Mouse (Mus musculus) urinary bladder, postnatal 36 days (tissue): Measurements from ENCODE around the gene Pip4k2a.

Experiments
- DNase-seq, 2 experiments: peaks; one replicate each; pipeline ENCODE4 v3.0.0; 2022; ENCODE audit warnings: low spot score in 2 of 2, mixed read lengths in 1 of 2

The Pip4k2a gene

DNA sequence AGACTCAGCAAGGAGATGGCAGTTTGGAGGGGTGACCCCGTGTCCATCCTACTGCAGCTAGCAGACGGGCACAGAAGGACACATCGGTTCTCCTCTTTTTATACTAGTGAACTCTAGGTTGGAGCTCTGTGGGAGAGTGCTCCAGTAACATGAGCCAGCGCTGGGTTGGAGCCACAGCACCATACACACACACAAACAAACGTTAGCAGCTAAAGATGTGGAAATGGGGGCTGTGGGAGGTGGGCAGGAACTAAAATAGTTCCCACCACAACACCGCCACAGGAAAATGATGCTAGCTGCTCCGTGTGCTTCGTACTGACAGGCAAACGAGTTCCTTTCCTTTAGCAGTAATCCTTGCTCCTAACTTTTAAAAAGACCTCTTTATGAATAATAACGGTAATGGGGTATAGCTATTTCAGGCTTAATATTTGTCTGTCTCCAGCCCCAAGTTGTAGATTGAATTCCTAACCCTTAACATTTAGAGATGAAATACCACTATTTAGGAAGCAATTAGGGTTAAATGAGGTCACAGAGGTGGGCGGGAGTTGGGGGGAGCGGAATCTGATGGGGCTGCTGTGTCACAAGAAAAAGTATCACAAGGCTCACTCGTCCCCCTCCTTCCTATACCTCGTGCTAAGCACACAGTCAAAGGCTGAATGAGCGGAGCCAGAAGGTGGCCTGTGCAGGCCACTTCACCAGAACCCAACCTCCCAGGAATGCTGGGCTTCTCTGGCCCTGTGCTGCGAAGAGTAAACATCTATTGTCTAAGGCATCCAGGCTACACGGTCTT lies 73.9 kb downstream of the Pip4k2a start:
- DNase-seq, result no peak

- DNase-seq, result no peak
These were observed 74.8 kb downstream of the Pip4k2a start for GRCm38 (mm10) chr2:18923098-18923649.

DNA sequence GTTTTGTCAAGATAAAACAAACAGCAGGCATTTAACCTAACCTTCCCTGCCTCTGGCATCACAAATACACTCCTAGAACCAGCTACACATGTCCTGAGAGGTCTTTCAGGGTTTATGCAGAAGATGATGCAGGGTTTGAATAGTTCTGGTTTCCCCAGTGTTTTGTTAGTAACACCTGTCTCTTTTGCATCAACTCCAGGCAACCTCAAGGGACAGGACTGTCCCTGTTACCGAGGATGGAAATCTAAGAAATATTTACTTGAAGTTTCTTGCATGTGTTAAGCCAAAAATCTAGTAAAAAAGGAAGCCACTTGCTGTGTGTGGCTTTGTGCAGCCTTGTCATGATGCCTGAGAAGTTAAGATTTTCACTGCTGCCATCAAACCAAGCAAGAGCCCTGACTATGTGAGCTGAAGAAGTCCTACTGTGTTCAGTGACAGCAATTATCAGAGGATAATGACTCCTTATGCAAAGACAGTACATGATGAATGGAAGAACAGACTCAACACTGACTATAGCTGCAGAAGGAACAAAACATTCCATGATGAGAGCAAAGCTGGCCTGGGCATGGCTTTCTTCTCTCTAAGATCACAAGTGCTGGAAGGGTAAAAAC lies 76.3 kb downstream of the Pip4k2a start:
- DNase-seq, result no peak

DNA sequence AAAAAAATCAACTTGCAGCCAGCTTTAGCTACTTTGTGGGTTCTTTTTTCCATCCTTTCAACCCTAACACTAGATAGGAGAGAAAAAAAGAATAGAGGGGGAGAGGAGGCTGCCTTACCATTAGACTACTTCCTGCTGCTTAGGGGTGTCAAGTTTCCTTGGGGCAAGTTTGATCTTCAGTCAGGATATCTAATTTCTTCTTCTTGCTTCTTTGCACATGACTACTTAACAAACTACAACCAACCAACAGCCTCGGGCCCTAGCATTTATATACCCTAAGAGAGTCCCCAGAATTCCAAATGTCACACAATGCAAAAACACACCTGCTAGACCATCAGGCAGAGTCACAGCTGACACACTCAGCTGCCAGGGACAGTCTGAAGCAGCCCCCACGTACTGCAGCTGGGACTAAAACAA lies 77.5 kb downstream of the Pip4k2a start:
- no peak for DNase-seq

DNA sequence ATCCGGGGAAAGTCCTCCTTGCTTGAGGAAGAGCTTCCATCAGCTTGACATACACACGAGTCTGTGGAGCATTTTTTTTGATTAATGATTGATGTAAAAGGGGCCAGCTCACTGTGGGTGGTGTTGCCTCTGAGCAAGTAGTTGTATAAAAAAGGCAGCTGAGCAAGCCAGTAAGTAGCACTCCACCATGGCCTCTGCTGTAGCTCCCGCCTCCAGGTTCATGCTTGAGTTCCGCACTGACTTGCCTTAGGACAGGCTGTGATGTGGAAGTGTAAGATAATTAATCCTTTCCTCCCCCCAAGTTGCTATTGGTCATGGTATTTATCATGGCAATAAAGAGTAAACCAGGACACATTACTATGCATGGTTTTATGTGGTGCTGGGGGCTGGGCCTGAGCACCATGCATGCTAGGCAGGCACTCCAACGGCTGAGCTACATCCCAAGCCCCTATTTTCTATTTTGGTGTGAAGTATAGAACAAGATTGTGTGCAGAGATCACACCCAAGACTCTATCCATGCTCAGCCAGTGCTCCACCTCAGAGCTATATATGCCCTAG lies 78.0 kb downstream of the Pip4k2a start:
- no peak for DNase-seq

DNA sequence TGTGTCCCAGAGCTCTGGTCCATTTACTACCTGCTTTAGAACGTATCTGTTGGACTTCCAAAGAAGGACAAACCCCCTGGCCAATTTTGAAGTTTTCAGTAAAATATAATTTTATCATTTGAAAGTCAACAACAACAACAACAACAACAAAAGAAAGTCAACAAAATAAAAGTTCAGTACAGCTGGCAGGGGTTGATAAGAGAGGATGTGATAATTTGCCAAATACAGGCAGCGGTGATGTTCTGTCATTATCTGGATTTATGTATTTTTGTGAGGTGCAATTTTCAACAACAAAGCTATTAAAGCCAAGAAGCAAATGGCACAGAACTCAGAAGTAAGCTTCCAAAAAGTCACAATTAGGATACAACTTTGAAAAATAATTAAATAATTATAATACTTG lies 80.1 kb downstream of the Pip4k2a start:
- no peak for DNase-seq

- no peak for DNase-seq
These were observed 80.6 kb downstream of the Pip4k2a start for GRCm38 (mm10) chr2:18917380-18917750.

GRCm38 (mm10) chr2:18916615-18917379 lies 81.1 kb downstream of the Pip4k2a start:
- no peak for DNase-seq

DNA sequence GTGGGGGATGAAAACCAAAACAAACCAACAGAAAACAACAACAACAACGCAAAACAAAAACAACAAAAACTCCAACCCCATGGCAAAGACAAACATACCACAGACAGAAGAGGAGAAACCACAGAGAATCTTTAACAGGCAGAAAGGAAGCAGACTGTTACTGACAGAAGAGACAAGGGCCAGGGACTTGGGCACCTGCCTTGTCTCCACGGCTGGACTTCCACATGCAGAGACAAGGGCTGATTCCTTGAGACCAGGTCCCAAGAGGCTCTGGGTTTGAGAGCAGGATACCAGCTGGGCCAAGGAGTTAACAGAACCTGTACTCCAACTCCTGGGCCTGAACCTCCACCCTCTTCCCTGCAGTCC lies 81.9 kb downstream of the Pip4k2a start:
- DNase-seq, result no peak

- DNase-seq, result no peak
These were observed 82.4 kb downstream of the Pip4k2a start for GRCm38 (mm10) chr2:18915372-18916041.

GRCm38 (mm10) chr2:18914750-18915149 lies 83.2 kb downstream of the Pip4k2a start:
- DNase-seq, result no peak

- no peak for DNase-seq
These were observed 84.3 kb downstream of the Pip4k2a start for GRCm38 (mm10) chr2:18913642-18914041.

DNA sequence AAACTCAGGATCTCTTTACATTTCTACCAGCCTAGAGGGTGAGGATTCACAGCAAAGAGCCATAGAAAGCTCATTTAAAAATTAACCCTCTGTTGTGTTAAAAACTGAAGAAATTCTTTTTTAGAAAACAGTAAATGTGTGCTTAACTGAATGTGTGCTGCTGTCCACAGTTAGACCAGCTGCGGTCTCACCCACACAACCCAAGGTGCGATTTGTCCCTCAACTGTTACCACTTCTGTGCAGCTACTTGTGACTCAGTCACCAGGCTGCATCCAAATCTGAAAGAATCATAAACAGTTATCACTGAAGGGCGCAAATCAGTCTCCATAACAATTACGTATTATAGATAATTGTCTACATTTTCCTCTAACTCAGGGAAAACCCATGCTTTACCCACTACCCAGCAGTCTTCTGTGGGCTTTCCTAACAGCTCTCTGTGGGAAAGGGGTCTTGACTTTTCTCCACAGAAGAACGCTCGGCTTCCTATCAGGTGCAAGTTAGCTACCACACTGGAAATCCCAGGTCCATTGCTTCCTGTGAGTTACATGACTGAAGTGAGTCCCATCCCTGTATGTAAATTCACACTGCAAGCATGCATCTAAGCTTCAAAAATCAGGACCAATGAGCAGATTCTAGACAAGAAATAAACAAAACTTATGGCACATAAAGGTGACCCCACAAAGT lies 86.5 kb downstream of the Pip4k2a start:
- DNase-seq, result no peak

- DNase-seq, result no peak
These were observed 87.7 kb downstream of the Pip4k2a start for GRCm38 (mm10) chr2:18910209-18910608.

DNA sequence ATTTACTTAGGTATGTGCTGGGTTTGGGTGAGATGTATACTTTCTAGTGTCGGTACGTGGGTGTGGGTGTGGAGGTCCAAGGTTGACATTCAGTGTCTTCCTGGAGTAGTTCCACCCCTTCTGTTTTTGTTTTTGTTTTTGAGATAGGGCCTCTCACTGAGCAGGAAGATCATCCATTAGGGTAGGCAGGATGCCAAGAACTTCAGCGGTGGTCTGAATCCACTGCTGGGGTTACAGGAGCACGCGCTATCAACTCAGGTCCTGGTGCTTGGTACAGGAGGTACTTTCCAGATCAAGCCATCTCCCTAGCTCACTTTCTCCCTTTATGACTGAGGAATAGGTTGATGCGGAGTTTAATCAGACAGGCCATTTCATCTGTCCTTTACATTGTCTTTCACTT lies 88.2 kb downstream of the Pip4k2a start:
- DNase-seq, result no peak

GRCm38 (mm10) chr2:18907269-18907668 lies 90.7 kb downstream of the Pip4k2a start:
- DNase-seq, result no peak

GRCm38 (mm10) chr2:18906421-18907084 lies 91.4 kb downstream of the Pip4k2a start:
- no peak for DNase-seq

DNA sequence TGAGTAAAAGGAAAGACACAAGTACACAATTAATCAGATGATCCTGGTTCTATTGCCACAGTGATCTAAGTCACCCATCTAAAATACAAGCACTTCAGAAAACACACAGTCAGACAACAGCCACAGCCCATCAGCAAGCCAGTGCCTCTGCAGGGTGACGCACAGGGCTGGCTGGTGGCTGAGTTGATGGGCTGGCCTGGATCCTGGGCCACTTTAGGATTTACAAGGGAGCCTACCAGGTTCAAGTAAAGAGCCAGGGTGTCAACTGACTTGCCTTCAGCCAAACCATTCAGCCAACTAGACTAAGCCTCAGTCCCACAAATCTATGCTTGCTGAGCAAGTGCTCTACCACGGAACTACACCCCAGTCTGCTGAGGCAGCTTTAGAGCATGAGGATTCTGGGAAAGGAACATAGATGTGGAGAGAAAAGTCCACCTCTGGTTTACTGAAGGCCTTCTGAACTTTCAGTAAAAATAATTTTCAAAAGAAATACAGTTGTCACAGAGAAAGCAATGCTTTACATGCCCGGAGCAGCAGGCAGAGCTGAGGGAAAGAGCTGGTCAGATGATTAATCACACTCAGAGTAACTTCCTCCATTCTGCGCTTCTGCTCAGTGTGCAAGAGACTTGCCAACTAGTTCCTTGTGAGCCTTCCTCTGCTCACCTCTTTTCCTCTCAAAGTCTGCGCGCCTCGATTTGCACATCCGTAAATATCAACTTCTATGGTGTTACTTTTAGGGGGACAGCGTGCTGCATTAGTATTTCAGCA lies 94.4 kb downstream of the Pip4k2a start:
- no peak for DNase-seq

GRCm38 (mm10) chr2:18901133-18901532 lies 96.8 kb downstream of the Pip4k2a start:
- no peak for DNase-seq

- DNase-seq, result no peak
These were observed 97.3 kb downstream of the Pip4k2a start for GRCm38 (mm10) chr2:18900635-18901034.
